Mouse (Mus musculus): ENCODE measurements around the gene Tspan1.

- TF ChIP-seq POLR2A (IDR thresholded peaks at IDR 0.05; ENCODE audit: insufficient read length, low read depth) (no peak), MAX (IDR thresholded peaks at IDR 0.05; ENCODE audit: low read depth) (no peak), E2F4 (IDR thresholded peaks at IDR 0.05; ENCODE audit: insufficient read depth) (no peak)
Measured at GRCm38 (mm10) chr4:116141736-116142135, 25.7 kb downstream of the Tspan1 start.

Measured in myocyte (in vitro differentiated cells).